Mouse (Mus musculus) lung, postnatal 0 days (tissue): ENCODE data around the gene Tekt1.
A peak's percentile ranks its signal among the peaks of the same experiment; 100 is the strongest.

ENCODE experiments used
- CTCF ChIP-seq: IDR thresholded peaks from 2 replicates; pipeline ENCODE4 v1.5.1; 2016; ENCODE audit warnings: antibody characterized with exemption, mild to moderate bottlenecking
- EP300 ChIP-seq: IDR thresholded peaks from 2 replicates; pipeline ENCODE4 v1.6.1; 2016; ENCODE audit warnings: antibody characterized with exemption, mild to moderate bottlenecking, control low read depth

- peak; percentile 98 for TF ChIP-seq CTCF
- no peak for TF ChIP-seq EP300
These were observed 7.1 kb downstream of the Tekt1 start for GRCm38 (mm10) chr11:72354971-72355728.
